Mouse (Mus musculus): ENCODE measurements around the gene Cep295nl.

Gene Cep295nl

GRCm38 (mm10) chr11:118355205-118355604 lies 12.9 kb upstream of the Cep295nl start:
- DNase-seq (ENCODE audit: low read depth), result no peak

GRCm38 (mm10) chr11:118354636-118355191 lies 12.4 kb upstream of the Cep295nl start:
- DNase-seq (ENCODE audit: low read depth), result no peak

- no peak for DNase-seq (ENCODE audit: low read depth)
These were observed 7.2 kb upstream of the Cep295nl start for GRCm38 (mm10) chr11:118349494-118349893.

GRCm38 (mm10) chr11:118348877-118349276 lies 6.6 kb upstream of the Cep295nl start:
- DNase-seq (ENCODE audit: low read depth), result no peak

DNA sequence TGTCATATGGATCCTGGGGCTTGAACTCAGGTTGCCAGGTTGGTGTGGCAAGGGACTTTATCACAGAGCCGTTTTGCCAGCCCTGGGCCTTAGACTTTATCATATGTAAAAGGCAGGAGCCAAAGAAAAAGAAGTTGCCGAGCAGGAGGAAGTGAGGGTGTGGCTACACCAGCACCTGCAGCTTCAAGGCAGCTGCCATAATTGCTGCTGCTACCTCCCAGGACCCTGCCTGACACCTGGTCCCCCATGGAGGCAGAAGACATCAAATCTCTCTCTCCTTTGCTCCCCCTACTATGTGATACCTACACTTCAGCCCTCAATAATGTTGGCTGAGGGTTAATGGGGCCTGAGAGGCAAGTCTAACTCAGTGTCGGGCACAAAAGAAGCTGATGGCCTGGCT lies 6.1 kb upstream of the Cep295nl start:
- no peak for DNase-seq (ENCODE audit: low read depth)

- no peak for DNase-seq (ENCODE audit: low read depth)
These were observed 5.6 kb upstream of the Cep295nl start for GRCm38 (mm10) chr11:118347911-118348310.

DNA sequence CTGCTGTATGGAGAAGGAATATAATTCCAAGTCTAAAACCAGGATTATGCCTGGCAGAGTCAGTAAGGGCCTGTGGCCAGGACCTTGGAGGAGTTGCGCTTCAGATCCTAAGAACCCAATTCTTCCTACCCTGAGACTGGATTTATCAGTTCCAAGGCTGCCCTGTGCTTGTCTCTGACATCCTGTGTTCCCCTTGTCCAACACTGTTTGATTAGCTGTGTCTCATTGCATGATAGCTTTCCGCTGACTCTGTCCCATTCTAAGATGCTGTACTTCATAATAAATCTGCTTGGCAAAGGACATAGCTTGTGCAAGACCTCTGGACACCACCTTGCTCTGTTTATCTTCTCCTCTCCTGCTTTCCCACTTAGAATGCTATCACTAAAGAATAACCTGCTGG lies 5.1 kb upstream of the Cep295nl start:
- no peak for DNase-seq (ENCODE audit: low read depth)

GRCm38 (mm10) chr11:118346395-118347096 lies 4.2 kb upstream of the Cep295nl start:
- DNase-seq (ENCODE audit: low read depth), result no peak

DNA sequence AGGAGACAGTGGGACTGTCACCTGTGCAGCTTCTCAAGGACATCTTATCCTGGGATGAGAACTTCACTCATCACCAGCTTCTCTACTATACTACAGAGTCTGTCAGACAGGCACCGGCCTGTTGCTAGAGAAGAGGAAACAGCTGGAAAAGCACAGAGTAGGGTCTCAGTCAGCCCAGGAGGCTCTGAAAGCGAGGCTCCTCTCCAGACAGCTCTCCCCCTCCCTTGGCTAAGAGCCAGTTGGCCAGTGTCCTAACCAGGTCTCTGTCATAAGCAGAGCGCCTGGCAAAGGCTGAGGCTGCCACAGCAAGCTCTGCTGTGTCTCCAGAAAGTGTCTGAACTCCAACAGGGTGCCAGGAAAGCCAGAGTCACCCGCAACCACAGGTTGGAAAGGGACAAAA lies 3.4 kb upstream of the Cep295nl start:
- no peak for DNase-seq (ENCODE audit: low read depth)

DNA sequence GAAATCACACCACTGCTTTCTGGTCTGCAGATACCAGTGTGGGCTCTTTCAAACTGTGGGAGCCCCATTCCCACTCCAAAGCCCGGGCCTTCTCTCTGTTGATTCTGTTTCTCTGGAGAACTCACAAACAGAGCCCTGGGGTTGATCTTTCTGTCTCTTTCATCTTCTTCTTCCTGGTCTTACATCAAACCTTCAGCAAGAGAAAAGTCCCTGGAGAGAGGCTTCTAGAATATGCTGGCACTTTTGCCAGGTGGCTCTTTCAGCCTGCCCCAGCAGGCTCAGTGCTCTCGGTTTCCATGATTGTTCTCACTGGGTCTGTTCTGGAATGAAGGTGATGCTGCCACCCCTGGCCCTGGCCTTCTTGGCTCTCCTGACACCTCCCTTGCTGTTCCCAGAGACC lies 1.3 kb upstream of the Cep295nl start:
- DNase-seq (ENCODE audit: low read depth), result no peak

DNA sequence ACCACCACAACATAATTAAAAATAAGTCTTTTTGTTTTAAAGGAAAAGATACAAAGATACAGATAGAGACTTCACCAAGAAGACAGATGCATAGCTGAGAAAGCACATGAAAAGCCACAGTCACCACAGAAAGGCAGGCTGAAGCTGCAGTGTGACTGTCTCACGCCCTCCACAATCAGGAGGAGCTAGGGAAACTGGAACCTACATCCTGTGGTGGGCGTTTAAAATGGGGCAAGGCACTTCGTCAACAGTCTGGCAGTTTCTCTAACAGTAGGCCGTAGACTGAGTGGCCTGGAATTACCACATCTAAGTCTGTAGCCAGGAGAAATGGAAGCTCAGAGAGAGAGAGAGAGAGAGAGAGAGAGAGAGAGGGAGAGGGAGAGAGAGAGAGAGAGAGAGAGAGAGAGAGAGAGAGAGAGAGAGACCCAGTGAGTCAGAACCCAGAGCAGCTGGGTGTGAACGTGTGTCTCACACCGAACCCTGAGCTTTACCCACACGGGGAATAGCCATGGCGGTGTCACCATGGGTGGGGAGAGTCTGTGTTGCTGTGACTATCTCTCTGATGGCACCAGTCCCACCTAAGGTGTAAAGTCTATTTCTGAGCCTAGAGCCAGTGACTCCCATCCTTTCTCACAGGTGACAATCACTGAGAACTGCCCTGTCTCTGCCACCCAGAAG lies 4.7 kb downstream of the Cep295nl start:
- no peak for DNase-seq (ENCODE audit: low read depth)

- DNase-seq (ENCODE audit: low read depth), result no peak
These were observed 8.9 kb downstream of the Cep295nl start for GRCm38 (mm10) chr11:118333431-118333830.

DNA sequence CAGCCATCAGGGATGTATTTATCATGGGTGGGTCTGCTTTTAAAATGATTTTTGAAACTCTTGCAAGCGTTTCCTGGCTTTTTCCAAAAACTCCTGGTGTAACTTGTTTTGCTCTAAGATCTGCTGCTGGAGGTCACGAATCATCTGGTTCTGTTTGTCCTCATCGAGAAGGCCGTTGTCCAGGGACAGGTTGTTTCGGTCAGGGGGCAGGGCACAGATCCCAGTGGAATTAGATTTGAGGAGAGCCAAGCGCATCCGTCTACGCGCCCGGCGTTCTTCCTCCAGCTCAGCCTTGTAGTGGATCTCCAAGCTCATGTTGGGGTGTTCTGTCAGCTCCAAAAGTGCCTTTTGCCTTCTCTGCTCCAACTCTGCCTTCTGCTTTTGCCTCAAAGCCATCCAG lies 9.9 kb downstream of the Cep295nl start:
- DNase-seq (ENCODE audit: low read depth), result no peak

- no peak for DNase-seq (ENCODE audit: low read depth)
These were observed 11.5 kb downstream of the Cep295nl start for GRCm38 (mm10) chr11:118330777-118331176.

GRCm38 (mm10) chr11:118330361-118330760 lies 11.9 kb downstream of the Cep295nl start:
- DNase-seq (ENCODE audit: low read depth), result no peak

DNA sequence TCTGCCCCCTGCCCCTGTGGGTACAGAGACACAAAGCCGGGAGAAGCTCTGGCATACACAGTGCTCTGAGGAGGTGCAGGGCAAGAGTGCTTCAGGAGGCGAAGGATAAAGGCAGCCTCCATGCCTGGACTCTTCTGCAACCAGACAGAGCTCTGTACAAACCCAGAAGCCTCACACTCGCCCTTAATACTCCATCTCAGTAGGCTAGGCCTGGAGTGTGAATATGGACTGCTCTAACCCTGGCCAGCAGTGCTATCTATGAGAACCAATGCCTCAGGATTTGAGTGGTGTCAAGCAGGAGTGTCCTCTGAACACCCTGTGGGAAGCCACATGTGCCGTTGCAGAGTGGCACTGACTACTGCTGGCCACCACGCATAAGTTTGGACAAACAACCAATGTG lies 13.4 kb downstream of the Cep295nl start:
- no peak for DNase-seq (ENCODE audit: low read depth)

DNA sequence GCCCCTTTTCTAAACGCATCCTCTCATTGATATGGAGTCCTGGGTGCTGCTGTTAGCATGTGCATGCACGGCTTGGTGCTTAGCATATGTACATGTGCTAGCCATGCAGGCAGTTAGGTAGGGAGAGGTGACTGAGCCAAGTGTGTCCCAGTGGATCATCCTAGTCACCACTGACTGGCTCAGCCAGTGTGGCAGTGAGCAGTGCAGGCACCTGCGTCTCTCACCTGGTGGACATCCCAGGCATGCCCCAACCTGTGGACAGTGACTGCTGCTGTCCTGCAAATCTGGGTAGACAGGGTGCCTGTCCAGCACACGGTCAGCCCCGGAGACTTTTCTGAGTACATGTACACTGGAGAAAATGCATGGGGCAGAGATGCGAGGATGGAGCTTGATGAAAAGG lies 13.8 kb downstream of the Cep295nl start:
- no peak for DNase-seq (ENCODE audit: low read depth)

- no peak for DNase-seq (ENCODE audit: low read depth)
These were observed 15.0 kb downstream of the Cep295nl start for GRCm38 (mm10) chr11:118326991-118327971.

DNA sequence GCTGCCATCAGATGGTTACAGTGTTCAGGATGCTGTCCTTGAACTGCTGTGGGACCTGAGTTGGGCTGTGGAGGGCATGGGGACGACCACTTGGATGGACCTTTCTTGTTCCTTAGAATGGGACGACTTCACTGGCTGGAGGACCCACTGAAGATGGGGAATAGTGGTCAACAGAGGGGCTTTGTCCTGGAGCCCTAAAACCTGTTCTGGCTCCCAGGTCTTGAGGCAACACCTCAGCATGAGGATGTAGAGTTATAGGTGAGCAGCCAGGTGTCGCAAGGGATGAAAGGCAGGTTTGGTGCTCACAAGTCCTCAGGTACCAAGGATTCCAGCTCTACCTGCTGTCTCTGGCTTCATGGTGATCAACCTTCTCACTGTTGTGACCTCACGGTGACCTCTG lies 15.8 kb downstream of the Cep295nl start:
- no peak for DNase-seq (ENCODE audit: low read depth)

DNA sequence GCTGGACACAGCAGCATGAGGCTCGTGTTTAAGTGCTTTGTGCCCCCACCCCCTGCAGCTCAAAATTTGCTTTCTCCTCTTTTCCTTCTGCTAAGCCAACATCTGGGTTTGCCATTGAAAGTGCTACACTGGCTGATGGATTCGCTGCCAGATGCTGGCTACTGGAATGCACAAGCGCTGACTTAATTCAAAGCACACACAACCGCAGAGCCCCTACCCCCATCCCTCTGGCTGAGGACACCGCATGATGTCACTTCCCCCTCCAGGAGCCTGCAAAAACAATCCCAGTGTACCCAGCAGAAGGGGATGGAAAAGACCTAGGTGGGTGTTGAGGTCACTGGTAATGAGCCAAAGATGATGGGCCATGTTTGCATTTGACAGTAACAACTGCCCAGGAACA lies 17.8 kb downstream of the Cep295nl start:
- no peak for DNase-seq (ENCODE audit: low read depth)

DNA sequence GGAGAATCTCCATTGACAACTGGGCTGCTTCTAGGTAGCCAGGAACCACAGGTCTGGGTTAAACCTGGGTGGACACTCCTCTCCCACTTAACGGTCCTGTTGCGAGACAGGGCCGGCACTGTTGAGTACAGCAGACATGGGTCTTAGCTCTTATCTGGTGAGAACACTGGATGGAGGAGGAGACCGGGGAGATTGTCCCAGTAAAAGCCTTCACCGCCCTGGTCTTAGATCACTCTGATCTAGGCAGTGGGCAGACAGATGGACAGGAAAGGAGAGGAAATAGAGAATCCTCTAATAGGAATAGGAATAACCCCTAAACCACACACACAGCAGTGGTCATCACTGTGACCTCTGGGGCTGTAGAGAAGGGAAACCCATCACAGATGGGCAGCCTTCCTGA lies 18.3 kb downstream of the Cep295nl start:
- DNase-seq (ENCODE audit: low read depth), result no peak

DNA sequence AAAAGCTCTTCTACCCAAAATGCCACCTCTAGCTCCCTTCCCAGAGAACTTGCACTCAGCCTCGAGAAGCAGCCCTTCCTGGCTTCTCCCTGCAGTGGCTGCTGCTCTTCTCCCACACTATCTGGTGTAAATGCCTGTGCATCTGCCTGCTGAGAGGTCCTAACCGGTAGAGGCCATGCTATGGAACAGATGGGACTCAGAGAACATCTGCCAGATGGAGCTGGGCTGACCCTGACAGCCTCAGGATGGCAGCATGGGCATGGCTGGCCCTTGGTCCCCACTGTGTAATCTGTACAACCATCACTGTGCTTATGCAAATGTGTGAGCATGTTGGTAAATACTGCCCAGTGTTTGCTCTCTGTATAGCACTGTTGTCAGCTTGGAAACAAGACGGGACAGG lies 19.7 kb downstream of the Cep295nl start:
- no peak for DNase-seq (ENCODE audit: low read depth)
